Mouse (Mus musculus): Measurements from ENCODE around the gene Nup88. TPM values are rescaled to one million over a fixed set of nuclear protein-coding genes. Genes with fewer than 3 reads are reported as not detected.

Nup88 gene
- polyA plus RNA-seq, 1 experiment: 49.4 TPM

DNA sequence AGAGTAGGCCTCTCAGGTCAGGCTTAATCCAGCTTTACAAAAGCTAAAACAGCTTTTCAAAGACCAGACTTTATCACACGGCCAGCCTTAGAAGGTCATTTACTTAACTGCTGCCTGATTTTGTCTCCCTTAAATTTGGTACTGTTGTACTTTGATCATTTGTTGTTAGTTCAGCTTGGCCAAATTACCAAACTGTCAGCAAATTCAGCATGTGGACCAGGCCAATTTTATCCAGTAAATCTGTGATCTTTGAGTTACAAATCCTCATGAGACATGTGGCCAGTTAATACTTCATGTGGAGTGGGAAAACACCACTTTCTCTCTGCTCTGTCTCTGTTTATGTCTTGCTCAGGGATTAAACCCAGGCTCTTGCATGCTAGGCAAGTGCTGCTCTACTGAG is 2.8 kb upstream of the Nup88 start:
- Histone ChIP-seq H3K27me3 (ENCODE audit: control insufficient read depth, insufficient read depth, low read length) (no peaks in the 10 kb centered on the region), H3K36me3 (ENCODE audit: control insufficient read depth, insufficient read depth, low read length) (peaks cover 22% of the 10 kb centered on the region), H3K4me1 (replicated peaks; ENCODE audit: control insufficient read depth, insufficient read depth, low read length) (peaks cover 4% of the 10 kb centered on the region), H3K4me3 (ENCODE audit: control insufficient read depth, insufficient read depth, low read length) (no peak overlapping the region), H3K27ac (ENCODE audit: control insufficient read depth, insufficient read depth, low read length) (no peak overlapping the region)
- TF ChIP-seq POLR2A (IDR thresholded peaks at IDR 0.05; ENCODE audit: control insufficient read depth, extremely low read depth, insufficient read depth, low read length, poor library complexity): no peak
- no peak for TF ChIP-seq CTCF (IDR thresholded peaks at IDR 0.05; ENCODE audit: borderline replicate concordance, control insufficient read depth, extremely low read depth, insufficient read depth, low read length, poor library complexity)
- WGBS: 95% methylated on average over 1 of the region's 1 CpGs
- no peak for DNase-seq

DNA sequence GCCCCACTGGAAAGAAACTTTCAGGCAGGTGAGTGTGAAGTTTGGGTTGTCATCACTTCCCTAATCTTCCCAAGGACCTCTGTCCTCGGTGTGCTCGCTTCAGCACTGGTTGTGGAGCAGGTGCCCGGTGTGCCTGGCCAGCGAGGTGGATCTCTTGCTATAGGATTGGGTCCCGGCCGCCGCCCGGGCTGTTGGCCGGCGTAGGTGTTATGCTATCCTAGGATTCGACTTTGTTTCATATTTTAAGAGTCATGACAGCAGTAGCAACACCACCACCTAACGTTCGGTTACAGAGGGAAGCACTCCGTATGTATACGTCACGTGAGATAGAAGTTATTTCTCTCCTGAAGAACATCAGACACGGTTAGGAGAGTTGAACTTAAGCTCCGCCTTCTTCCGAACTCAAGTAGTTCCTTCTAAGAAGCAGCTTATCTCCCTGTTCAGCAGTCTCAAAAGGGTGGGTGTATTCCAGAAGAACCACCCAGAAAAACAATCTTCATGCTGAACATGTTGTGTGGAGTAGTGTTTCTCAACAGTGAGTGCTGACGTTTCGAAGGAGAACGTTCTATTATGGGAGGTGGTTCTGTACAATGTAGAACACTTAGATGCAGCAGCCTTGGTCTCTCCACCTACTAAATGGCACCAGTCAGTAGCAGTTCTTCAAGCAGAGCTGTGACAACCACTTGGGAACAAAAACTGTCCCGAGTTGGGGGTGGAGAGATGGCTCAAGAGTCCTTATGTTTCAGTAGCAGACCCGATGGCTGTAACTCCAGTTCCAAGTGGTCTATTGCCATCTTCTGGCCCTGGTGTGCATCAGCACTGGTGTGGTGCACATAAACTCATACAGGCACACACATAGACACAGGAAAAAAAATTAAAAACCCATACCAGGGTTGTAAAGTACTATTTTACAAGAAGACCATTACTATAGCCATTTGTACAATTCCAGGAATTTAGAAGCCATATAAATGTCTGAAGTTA is 1.1 kb upstream of the Nup88 start:
- peaks cover 4% of the 10 kb centered on the region for H3K4me1 ChIP-seq (replicated peaks; ENCODE audit: control insufficient read depth, insufficient read depth, low read length)
- H3K4me3 ChIP-seq (ENCODE audit: control insufficient read depth, insufficient read depth, low read length): peak overlapping the region; percentile 67
- peak overlapping the region; percentile 55 for H3K27ac ChIP-seq (ENCODE audit: control insufficient read depth, insufficient read depth, low read length)
- H3K27me3 ChIP-seq (ENCODE audit: control insufficient read depth, insufficient read depth, low read length): no peaks in the 10 kb centered on the region
- TF ChIP-seq CTCF (IDR thresholded peaks at IDR 0.05; ENCODE audit: borderline replicate concordance, control insufficient read depth, extremely low read depth, insufficient read depth, low read length, poor library complexity): no peak
- no peak for TF ChIP-seq POLR2A (IDR thresholded peaks at IDR 0.05; ENCODE audit: control insufficient read depth, extremely low read depth, insufficient read depth, low read length, poor library complexity)
- peaks cover 16% of the 10 kb centered on the region for H3K36me3 ChIP-seq (ENCODE audit: control insufficient read depth, insufficient read depth, low read length)
- no peak for DNase-seq
- 11% methylated on average over 24 of the region's 24 CpGs for WGBS

DNA sequence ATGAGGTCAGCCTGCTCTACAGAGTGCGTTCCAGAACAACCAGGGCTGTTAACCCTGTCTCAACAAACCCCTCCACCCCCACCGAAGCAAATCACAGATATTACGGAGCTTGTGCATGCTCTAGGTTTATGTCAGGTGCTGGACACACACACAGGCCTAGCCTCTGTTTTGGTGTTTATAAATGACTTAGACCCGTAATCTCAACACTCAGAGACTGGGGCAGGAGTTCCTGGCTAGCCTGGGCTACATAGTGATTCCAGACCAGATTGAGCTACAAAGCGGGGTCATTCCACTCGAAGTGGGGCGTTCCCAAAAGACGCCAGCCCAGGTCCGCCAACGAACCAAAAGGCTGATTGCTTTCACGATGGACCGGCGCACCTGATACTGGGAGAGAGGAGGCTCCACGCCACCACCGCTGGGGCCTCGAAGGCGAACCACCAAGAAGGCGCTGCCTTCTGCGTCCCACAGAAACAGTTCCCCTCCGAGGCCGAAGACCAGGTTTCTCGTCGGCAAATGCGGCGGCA is 440 bp downstream of the Nup88 start:
- peak overlapping the region; percentile 86 for H3K4me3 ChIP-seq (ENCODE audit: control insufficient read depth, insufficient read depth, low read length)
- no peak for DNase-seq
- no peak for TF ChIP-seq POLR2A (IDR thresholded peaks at IDR 0.05; ENCODE audit: control insufficient read depth, extremely low read depth, insufficient read depth, low read length, poor library complexity)
- no peak for TF ChIP-seq CTCF (IDR thresholded peaks at IDR 0.05; ENCODE audit: borderline replicate concordance, control insufficient read depth, extremely low read depth, insufficient read depth, low read length, poor library complexity)
- no peaks in the 10 kb centered on the region for H3K27me3 ChIP-seq (ENCODE audit: control insufficient read depth, insufficient read depth, low read length)
- under 1% methylated on average over 25 of the region's 25 CpGs for WGBS
- peaks cover 18% of the 10 kb centered on the region for H3K36me3 ChIP-seq (ENCODE audit: control insufficient read depth, insufficient read depth, low read length)
- peak overlapping the region; percentile 40; the same call in 1 of the 2 replicates for H3K27ac ChIP-seq (ENCODE audit: control insufficient read depth, insufficient read depth, low read length)
- H3K4me1 ChIP-seq (replicated peaks; ENCODE audit: control insufficient read depth, insufficient read depth, low read length): peaks cover 4% of the 10 kb centered on the region

DNA sequence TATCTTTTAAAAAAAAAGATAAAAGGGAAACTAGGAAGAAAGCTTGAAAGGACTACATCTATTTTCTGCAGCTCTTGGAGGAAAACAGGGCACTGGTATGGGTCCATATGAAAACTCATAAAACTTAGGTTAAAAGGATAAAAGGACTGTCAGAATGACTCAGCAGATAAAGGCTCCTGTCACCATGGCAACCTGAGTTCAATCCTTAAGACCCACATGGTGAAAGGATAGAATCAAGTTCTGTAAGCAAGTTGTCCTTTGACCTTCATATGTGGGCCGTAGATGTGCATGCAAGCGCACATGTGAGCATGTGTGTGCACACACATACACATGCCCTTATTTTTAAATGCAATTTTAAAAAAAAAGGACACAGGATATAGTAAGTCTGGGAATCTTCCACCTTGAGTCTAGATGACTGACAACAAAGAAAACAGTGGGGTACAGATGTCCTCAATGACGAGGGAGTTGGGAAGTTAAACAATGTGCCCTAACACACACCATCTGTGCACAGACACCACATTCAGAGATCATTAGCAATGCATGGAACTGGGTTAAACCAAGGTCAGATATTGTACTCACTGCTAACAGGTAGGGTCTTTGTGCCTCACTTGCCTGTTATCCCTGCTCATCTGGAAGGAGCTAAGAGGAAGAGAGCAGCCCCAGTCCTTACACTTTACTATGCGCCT is 5.4 kb downstream of the Nup88 start:
- Histone ChIP-seq H3K36me3 (ENCODE audit: control insufficient read depth, insufficient read depth, low read length) (peaks cover 62% of the 10 kb centered on the region), H3K27me3 (ENCODE audit: control insufficient read depth, insufficient read depth, low read length) (no peaks in the 10 kb centered on the region), H3K4me3 (ENCODE audit: control insufficient read depth, insufficient read depth, low read length) (no peak overlapping the region), H3K4me1 (replicated peaks; ENCODE audit: control insufficient read depth, insufficient read depth, low read length) (peaks cover 4% of the 10 kb centered on the region), H3K27ac (ENCODE audit: control insufficient read depth, insufficient read depth, low read length) (no peak overlapping the region)
- 93% methylated on average over 4 of the region's 4 CpGs for WGBS
- DNase-seq: no peak
- TF ChIP-seq POLR2A (IDR thresholded peaks at IDR 0.05; ENCODE audit: control insufficient read depth, extremely low read depth, insufficient read depth, low read length, poor library complexity): no peak
- no peak for TF ChIP-seq CTCF (IDR thresholded peaks at IDR 0.05; ENCODE audit: borderline replicate concordance, control insufficient read depth, extremely low read depth, insufficient read depth, low read length, poor library complexity)

DNA sequence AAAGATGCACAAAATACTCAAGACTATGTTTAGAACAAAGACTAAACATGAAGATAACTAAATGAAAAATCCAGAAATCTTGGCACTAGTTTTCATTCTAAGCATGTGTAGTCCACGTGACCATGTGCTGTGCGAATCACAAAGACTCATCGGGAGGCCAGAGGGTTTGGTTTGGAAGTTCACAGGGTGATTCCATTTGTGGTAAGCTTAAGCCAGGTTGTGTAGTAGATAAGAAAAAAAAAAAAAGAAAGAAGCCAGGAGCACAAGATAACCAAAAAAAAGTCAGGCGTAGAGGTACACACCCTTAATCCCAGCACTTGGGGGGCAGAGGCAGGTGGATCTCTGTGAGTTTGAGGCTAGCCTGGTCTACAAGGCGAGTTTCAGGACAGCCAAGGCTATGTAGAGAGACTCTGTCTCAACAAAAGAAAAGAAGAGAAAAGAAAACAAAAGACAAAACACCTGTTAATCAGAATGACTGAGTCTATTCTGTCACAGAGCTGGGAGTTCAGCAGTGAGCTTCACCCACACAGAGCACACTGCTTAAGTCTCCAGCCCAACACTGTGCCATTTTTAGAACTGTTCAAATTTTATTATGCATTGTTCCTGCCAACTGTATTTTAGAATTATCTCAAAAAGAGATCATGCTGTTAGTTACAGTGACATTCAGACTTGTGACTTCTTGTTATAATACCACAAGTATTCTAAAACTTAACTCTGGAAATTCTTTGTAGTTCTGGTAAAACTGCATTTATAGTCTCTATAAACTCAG is 8.8 kb downstream of the Nup88 start:
- no peaks in the 10 kb centered on the region for H3K4me1 ChIP-seq (replicated peaks; ENCODE audit: control insufficient read depth, insufficient read depth, low read length)
- H3K4me3 ChIP-seq (ENCODE audit: control insufficient read depth, insufficient read depth, low read length): no peak overlapping the region
- WGBS: 96% methylated on average over 5 of the region's 5 CpGs
- no peak overlapping the region for H3K27ac ChIP-seq (ENCODE audit: control insufficient read depth, insufficient read depth, low read length)
- TF ChIP-seq CTCF (IDR thresholded peaks at IDR 0.05; ENCODE audit: borderline replicate concordance, control insufficient read depth, extremely low read depth, insufficient read depth, low read length, poor library complexity): no peak
- no peak for TF ChIP-seq POLR2A (IDR thresholded peaks at IDR 0.05; ENCODE audit: control insufficient read depth, extremely low read depth, insufficient read depth, low read length, poor library complexity)
- peaks cover 90% of the 10 kb centered on the region for H3K36me3 ChIP-seq (ENCODE audit: control insufficient read depth, insufficient read depth, low read length)
- no peak for DNase-seq
- no peaks in the 10 kb centered on the region; the same call in 1 of the 2 replicates for H3K27me3 ChIP-seq (ENCODE audit: control insufficient read depth, insufficient read depth, low read length)
